Mouse (Mus musculus) retina, embryonic 14.5 days (tissue): ENCODE results near the gene Pgghg.
A peak's percentile ranks its signal among the peaks of the same experiment; 100 is the strongest.

Source experiments
- DNase-seq: peaks from one replicate; pipeline ENCODE4 v3.0.0-alpha.2; 2015; ENCODE audit warnings: low spot score

Pgghg gene

DNA sequence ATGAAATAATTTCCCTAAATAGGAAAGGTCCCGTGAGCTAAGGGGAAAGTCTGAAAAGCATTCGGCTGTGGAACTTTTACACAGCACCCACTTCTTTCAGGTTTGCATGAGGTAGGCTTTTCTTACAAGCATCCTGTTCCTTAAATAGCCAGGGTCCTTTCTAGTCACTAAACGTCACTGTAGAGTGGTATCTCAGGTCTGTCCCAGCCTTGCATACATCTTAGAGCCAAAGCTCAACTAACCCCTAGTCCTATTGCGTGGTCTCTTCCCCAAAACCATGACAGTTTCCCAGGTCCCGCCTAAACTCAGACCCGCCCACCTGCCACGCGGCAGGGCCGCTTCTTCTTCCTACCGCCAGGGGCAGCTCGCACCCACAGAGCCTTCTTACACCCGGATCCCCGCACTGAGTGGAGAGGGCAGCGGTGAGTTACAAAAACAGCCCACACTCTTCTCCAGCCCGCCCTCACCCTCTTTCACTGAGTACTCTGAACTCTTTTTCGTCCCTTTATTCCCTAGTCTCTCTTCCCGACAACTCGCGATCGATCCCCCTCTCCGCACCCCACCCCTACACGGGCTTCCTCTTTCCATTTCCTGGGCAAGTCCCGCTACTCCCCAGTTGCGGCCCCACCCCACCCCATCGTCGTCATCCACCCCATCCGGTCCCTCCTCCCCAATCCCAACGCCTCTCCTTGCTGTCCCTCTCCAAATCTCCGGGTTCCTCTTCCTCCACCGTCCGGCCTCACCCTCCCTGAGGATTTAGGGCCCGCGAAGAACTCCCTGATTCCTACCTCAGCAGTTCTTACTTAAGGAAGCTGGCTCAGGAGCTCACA, at the start of gene Pgghg:
Gene Pgghg (plus strand): TSS at position 170 of the 830 bp plus-strand sequence.
- peak; percentile 86 for DNase-seq

DNA sequence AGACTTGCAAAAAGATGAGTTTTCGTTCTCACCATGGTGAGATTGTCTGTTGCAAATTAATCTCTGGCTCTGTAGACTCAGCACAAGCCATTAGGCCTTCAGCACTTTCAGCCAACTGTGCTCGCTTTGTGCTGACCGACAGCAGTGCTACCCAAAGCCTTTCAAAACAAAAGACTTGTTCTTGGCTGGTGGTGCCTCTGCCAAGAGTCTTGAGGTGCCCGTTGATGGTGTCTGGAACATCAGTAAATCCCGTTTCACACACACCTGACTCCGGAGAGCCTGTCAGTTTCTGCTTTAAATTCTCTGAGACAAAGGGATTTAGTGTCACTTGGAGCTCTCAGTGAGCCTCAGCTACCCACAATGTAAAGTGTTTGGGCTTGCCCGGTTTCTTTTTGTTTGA, 47.2 kb upstream of the Pgghg start:
- DNase-seq, result no peak

DNA sequence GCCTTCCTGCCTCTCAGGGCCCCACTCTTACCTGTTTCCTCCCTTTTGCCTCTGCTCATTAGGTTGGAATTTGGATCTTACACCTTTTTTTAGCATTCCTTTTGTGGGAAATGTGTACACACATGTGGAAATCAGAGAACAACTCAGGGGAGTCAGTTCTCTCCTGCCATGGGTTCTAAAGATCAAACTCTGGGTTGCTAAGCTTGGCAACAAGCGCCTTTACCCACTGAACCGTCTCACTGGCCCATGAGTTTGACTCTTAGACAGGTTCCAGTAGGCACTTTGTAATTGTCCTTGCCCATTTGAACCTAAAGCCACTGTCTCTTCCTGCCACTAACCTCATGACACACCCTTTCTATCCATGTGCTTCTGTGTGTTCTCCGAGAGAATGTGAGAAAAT, 46.6 kb upstream of the Pgghg start:
- no peak for DNase-seq

DNA sequence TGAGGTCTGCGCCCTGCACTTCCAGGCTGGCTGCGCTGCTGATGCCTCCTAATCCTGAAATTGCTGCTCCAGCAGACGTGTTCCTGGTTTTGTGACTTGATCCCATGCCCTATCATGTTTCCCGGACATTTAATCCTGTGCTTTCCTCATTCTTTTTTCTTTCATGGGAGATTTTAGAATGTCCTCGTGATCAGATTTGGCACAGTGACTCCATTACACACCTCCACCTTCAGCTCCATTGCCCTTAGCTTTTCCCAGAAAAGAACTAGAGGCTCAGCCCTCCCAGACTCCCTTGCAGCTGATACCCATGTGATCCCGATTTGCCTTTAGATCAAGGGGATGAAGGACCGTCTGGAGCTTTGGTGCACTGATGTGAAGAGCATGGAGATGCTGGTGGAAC, 43.3 kb upstream of the Pgghg start:
- DNase-seq, result no peak

DNA sequence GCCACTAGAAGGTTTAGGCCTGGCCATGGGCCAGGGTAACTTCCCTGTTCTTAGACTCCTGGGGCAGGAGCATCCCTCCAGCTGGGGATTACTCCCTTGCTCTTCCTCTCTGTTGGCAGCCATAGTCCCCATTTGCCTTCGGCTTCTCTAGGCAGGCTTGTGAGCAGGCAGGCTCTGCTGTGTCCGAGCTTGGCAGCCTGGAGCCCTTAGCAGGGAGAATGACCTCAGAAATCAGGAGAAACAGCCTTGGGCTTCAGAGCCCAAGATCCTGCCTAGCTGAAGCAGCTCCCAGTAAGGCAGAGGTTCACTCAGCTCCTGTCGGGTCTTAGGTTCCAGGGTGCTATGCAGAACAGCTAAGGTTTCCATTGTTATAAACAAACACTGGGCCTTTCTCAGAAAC, 42.1 kb upstream of the Pgghg start:
- DNase-seq, result no peak

DNA sequence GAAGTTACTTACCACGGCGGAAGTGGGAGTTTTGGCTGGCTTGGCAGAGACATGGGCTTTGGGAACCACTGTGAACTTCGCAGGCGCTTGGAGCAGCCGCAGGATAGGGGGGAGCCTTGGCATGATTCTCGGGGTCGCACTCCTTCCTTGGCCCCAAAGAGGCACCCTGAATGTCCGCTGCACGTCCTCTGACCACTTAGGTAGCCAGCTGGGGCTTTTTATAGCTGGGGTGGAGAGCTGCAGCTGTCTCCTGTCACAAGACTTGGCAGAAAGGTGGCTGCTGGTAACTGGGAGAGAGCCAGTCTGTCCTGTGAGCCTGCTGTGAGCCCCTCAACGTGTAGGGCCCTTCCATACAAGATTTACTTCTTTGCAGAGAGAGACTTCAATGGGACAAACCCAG, 41.0 kb upstream of the Pgghg start, which contains the start of gene Cox8b:
Gene Cox8b (minus strand): TSS at position 227 of the 400 bp plus-strand sequence.
- no peak for DNase-seq

DNA sequence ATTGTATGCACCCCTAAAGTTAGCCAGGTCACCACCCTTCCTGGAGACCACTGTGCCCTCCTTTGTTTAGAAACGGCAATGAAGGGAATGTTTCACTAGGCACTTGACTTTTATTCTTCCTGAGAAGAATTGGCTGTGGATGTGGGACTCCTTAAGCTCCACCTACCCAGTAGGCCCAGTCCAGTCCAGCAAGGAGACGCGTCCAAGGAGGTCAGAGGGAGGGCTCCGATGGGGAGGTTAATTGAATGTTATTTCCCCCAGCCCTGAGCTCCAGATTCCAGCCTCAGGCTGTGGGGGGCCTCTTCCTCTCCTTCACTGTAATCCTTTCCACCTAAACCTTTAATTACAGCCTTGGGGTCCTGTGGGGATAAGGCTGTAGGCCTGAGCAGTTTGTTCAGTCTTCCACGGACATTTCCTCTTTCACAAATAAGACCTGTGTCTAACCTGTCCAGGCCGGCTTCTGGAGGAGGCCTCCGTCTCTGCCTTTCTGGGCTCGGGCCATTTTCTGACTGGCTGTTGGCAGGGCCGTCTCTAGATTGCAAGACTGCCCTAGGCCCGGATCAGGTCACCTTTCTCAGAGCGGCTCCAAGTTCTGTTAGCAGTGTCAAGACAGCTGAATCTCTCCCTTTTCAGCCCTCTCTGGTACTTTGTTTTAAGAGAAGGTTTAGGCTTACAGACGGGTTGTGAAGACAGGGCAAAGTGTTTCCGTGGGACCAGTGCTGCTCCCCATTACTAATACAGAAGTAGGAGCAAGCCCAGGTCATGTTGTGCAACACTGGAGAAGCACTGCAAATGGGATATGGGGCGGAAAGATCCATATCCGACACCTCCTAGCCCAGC, 38.9 kb upstream of the Pgghg start:
- no peak for DNase-seq

DNA sequence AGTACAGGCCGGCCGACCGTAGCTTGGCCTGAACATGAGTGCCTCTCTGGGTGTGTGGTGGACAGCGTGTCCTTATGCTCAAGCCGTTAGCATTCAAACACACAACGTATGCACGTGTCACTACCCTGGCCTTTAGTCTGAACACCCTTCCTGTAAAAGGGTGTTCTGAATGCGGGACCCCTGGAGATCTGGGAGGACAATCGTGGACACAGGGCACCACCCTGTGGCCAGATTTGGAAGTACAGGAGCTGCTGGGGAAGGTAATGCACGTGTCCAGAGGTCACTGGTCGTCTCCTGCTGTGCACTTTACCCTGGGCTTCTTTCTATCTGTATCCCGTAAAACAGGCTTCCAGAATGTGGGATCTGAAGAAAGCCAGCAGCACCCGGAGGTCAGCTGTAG, 38.0 kb upstream of the Pgghg start:
- DNase-seq, result peak; percentile 86

DNA sequence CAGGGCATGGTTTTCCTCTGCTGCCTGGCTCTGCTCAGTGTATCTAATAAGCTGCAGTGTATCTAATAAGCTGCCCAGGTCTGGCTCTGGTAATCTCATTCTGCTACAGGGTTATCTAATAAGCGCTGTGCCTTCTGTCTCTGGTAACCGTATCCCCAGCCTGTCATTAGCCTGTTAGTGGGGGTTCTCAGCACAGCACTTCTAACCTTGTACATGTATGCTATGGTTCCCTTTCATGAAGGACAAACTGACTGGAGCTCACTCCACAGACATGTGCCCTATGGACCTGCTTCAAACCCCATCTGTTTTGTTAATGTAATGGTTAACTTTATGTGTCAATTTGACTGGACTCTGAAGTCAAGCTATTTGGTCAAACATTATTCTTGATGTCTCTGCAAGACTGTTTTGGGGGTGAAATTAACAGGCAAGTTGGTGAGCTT, 35.5 kb upstream of the Pgghg start:
- no peak for DNase-seq

DNA sequence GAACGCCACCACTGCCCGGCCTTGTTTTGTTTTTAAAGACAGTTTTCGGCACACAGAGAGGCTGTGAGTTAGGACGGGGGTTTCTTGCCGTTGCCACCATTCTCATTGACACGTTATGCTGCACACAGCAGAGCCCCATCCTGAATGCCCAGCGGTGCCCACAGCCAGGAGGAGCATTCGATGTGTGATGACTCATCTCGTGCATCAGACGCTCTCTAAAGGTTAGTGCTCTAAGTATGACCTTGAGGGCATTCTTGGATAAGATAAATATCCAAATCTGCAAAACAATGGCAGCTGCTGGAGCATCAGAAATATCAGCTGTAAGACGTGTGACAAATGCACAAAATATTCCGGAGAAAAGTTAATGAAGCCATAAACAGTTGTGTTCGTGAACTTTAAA, 34.1 kb upstream of the Pgghg start:
- no peak for DNase-seq

DNA sequence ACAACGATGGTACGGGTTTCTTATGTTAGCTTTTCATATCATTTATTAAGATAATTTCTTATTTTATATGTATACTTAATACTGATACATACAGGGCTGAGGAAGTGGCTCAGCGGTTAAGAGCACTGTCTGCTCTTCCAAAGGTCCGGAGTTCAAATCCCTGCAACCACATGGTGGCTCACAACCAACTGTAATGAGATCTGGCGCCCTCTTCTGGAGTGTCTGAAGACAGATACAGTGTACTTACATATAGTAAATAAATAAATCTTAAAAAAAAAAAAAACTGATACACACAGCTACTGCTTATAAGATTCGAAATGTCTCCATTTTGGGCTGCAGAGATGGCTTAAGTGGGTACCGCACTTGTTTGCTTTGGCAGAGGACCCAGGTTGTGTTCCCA, 33.5 kb upstream of the Pgghg start:
- no peak for DNase-seq

DNA sequence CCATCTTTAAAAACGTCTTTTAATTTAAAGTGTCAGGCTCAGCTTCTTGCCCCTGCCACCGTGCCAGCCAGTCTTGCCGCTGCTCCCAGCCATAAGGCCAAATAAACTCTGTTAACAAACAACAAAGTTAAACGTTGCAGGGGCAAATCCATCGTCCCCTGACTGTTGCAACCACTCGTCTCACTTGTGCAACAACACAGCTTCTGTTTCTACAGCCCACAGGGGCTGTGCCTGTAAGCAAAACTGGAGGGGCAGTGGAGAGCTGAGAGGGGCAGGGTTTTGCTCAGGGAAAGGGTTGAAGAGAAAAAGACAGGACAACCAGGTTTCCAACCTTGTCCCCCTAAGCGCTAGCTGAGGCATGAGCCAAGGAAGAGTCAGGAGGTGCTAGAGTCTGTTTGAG, 33.0 kb upstream of the Pgghg start:
- no peak for DNase-seq

DNA sequence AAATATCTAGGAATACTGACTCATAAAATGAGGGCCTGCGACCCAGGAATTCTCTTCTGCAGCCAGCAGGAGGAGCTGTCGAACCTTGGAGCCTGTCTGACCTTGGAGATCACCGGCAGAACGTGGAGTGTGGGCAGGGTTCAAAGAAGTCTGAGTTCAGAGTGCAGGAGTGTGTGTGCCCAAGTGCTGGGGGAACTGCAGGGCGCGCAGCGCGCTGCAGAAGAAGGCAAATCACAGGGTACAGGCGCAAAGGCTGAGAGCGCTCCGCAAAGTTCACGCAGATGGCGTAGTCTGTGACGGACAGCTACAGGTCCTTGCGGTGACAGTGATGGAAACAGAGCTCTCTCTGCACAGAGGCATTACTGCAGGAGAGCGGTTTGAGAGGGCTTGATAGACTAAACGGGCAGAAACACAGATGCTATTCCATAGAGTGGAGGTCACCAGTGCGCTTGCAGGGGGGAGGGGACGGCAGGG, 32.5 kb upstream of the Pgghg start:
- peak; percentile 88 for DNase-seq

DNA sequence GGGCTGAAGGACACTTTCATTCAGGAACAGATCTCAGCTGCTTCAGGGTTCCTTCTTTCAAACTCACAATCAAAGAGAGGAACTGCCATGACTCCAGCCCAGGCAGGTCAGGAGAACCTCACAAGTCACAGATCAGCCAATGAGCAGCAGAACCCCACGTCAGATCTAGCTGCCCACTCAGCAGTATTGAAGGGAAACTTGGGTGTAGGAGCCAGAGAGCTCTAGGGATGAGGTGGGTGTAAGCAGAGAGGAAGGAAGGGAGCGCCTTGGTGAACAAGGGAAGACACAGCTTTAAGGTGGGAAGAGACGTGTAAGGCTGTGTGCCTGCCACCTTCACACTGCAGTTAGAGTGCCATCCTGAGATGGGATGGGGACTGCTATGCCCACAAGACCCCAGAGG, 28.9 kb upstream of the Pgghg start:
- DNase-seq, result no peak

DNA sequence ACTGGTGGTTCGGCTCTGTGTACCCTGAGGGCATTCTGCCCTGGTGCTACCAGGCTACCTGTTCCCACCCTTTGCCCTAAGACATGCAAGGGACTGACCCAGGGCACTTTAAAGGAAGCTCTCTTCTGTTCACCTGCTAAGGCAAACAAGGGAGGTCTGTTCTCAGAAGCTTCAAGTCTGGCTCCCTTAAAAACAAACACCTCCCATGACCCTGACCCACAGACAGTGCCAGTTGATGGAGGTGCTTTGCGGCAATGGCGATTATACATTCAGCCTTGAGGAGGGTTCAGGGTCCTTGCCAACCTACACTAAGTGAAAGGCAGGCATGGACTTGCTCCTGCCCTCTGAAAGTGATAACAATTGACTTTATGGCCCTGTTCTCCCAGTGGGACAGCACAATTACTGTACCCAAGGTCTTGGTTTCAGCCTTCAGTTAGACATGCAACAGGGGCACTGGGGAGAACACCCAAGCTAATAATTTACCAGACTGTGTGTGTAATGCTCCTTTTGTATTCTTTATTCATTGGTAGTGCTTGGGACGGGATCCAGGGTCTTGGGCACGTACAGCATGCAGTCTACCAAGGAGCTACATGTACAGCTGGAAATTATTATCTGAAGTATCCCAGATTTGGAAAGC, 28.2 kb upstream of the Pgghg start:
- no peak for DNase-seq

DNA sequence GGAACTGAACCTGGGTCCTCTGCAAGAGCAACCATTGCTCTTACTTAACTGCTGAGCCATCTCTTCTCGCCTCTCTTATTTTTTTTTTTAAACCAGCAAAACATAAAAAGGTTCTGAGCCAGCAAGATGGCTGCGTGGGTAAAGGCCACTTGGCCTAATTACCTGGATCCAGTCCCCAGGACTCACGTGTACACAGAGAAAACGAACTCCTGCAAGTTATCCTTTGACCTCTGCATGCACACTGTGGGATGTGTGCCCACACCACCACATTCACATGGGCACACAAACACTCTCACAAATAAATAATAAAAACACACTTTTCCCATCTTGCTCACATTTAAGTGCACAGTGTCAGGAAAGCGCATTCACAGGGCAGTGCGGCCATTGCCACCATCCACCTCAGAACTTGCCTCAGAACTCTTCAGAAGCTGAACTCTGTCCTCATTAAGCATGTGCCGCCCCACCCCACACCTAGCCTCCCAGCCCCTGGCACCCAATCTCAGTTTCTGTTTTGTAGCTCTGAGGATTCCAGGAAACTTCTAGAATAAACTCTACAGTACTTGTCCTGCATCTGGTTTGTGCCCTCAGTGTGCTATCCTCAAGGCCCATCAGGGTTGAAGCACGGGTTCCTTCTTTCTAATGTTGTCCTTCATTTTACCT, 27.0 kb upstream of the Pgghg start:
- DNase-seq, result no peak

DNA sequence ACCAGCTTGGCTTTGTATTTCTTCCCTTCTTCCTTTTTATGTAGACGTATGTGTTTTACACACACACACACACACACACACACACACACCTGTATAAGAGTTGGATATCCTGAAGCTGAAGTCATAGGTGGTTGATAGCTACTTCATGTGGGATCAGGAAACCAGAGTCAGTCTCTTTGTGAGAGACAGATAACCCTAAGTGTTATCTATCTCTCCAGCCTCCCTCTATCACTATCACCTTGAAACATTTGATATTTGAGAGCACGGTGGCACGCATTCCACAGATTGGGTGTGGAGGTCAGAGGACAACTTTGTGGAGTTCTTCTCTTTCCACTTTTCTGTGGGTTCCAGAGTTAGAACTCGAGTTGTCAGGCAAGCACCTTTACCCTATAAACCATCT, 21.3 kb upstream of the Pgghg start:
- DNase-seq, result no peak

DNA sequence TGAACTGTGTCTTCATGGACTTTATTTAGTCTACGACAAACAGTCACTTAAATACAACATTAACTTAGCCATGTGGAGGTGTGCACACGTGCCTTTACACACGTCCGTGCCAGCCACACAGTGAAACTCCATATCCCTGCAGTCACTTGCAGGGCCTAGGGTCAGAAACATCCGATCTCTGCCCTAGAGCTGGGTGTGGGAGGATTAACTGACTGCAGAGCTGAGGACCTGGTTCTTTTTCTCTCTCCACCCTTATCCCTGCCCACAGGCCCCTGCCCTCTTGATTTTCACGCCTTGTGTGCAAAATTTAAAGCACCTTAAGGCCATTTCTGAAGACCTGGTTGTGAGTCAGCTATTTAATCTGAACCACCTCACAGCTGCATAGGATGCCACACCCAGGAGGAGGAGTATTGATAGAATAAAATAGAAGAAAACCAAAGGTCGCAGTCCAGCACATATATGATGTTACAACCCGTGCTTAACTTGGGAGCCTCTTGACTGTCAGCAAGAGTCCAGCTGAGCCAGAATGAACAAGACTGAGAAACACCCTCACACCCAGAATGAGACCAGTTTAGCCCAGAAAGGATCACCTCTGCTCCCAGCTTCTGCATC, 20.7 kb upstream of the Pgghg start, which contains the start of gene Nlrp6:
Gene Nlrp6 (plus strand): TSS at position 485 of the 612 bp plus-strand sequence.
- DNase-seq, result no peak

DNA sequence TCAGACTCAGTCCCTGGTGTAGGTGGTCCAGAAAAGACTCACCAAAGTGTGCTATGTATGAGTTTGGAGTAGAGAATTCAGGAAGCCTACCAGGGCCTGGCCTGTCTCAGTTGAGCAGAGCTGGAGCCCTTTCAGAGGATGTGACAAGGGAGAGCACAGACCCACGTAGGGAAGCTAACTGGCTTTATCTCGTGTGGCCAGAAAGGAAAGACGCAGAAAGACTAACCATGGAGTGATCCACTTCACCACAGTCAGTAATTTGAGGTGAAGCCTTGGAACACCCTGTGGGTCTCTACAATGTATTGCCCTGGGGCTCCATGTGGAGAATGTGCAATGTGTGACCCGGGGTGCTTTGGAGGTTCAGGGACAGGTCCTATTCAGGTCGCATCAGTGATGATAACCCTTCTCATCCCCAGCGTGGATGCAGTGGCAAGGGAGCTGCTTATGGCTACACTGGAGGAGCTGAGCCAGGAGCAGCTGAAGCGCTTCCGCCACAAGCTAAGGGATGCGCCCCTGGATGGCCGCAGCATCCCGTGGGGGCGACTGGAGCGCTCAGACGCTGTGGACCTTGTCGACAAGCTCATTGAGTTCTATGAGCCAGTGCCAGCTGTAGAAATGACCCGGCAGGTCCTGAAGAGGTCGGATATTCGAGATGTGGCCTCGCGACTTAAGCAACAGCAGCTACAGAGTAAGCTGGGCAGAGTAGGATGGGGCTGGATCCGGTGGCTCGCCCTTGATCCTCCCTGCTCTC, 19.8 kb upstream of the Pgghg start:
- DNase-seq, result no peak

DNA sequence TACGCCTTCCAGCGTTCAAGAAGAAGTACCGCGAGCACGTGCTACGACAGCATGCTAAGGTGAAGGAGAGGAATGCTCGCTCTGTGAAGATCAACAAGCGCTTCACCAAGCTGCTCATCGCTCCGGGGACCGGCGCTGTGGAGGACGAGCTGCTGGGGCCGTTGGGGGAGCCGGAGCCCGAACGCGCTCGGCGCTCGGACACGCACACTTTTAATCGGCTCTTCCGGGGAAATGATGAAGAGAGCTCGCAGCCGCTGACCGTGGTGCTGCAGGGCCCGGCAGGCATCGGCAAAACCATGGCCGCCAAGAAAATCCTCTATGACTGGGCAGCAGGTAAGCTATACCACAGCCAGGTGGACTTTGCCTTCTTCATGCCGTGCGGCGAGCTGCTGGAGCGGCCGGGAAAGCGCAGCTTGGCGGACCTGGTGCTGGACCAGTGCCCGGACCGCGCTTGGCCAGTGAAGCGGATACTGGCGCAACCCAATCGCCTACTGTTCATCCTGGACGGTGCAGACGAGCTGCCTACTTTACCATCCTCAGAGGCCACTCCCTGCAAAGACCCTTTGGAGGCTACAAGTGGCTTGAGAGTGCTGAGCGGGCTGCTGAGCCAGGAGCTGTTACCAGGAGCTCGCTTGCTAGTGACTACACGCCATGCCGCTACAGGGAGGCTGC, 18.7 kb upstream of the Pgghg start:
- peak; percentile 40 for DNase-seq
